26 mouse cellular contexts compared by ENCODE assay signal in the genomic region with DNA sequence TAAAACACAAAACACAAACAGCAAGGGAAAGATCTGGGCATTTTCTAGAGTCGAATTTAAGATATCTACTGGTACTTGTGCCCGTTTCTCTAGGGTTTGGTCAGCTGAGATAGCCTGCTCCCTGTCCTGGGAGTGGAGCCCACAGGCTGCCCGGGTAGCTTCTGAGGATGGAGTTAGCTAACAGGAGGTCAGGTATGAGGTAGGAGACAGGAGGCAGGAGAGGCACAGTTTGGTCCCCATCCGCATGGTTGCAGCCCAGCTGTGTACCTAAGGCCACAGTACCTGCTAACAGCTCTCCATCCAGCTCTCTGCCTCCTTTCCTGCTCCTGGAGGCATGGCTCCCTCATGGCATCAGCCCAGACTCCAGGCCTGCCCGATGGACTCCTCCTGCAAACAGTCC. TPM values are rescaled to one million over a fixed set of nuclear protein-coding genes. Genes with fewer than 3 reads are reported as not detected.
DNase-seq lines count a peak whose midpoint lies in the region; ATAC-seq and TF ChIP-seq lines count a peak whose summit lies in the region.
"Had no signal": no experiment of that assay in that cellular context is flagged by ENCODE, and none has a peak within 500 bp of the region (broad histone marks: within the 10 kb centered on the region; RNA-seq: fewer than 3 reads in every experiment).

No protein-coding gene starts in this region.

- no peaks in the 10 kb centered on the region for H3K4me1 ChIP-seq in heart, embryonic 10.5 days
- H3K4me1 ChIP-seq in liver, embryonic 11.5 days (replicated peaks; ENCODE audit: control insufficient read depth, insufficient read depth, low read length): no peaks in the 10 kb centered on the region
- H3K4me1 ChIP-seq in liver, postnatal 0 days (ENCODE audit: insufficient read depth): no peaks in the 10 kb centered on the region
- no peaks in the 10 kb centered on the region for H3K4me1 ChIP-seq in G1E (ENCODE audit: insufficient read depth, low read depth, low read length)
- H3K4me1 ChIP-seq in limb, embryonic 10.5 days: peaks cover 6% of the 10 kb centered on the region
- H3K4me1 ChIP-seq: forebrain, embryonic 13.5 days; heart, embryonic 13.5 days; hindbrain, embryonic 12.5 days; hindbrain, embryonic 15.5 days; intestine, embryonic 15.5 days had no signal

- H3K36me3 ChIP-seq in heart, embryonic 10.5 days: no peaks in the 10 kb centered on the region
- no peaks in the 10 kb centered on the region for H3K36me3 ChIP-seq in liver, embryonic 11.5 days (ENCODE audit: control insufficient read depth, insufficient read depth, low read length)
- no peaks in the 10 kb centered on the region for H3K36me3 ChIP-seq in liver, postnatal 0 days (replicated peaks; ENCODE audit: insufficient read depth, low read length)
- H3K36me3 ChIP-seq in G1E (replicated peaks): no peaks in the 10 kb centered on the region
- no peaks in the 10 kb centered on the region for H3K36me3 ChIP-seq in limb, embryonic 10.5 days
- H3K36me3 ChIP-seq: heart, embryonic 13.5 days; hindbrain, embryonic 12.5 days; hindbrain, embryonic 15.5 days; intestine, embryonic 15.5 days had no signal

- no peak overlapping the region for H3K4me2 ChIP-seq in liver, embryonic 11.5 days
- H3K4me2 ChIP-seq in liver, postnatal 0 days (ENCODE audit: low read depth, low read length): no peak overlapping the region
- H3K4me2 ChIP-seq: forebrain, embryonic 13.5 days; heart, embryonic 13.5 days; hindbrain, embryonic 12.5 days; hindbrain, embryonic 15.5 days; intestine, embryonic 15.5 days had no signal

- no peak for TF ChIP-seq EP300 in liver, postnatal 0 days (IDR thresholded peaks at IDR 0.05; ENCODE audit: low read depth)

- H3K27me3 ChIP-seq in heart, embryonic 10.5 days (ENCODE audit: insufficient read depth, poor library complexity, severe bottlenecking): peaks cover 66% of the 10 kb centered on the region
- no peaks in the 10 kb centered on the region for H3K27me3 ChIP-seq in liver, embryonic 11.5 days (replicated peaks; ENCODE audit: control insufficient read depth, insufficient read depth, low read length)
- H3K27me3 ChIP-seq in liver, postnatal 0 days (ENCODE audit: insufficient read depth, low read length): no peaks in the 10 kb centered on the region
- H3K27me3 ChIP-seq in G1E (ENCODE audit: insufficient read depth, low read length): no peaks in the 10 kb centered on the region
- peaks cover 100% of the 10 kb centered on the region for H3K27me3 ChIP-seq in limb, embryonic 10.5 days (ENCODE audit: low read depth, poor library complexity, severe bottlenecking)
- H3K27me3 ChIP-seq: hindbrain, embryonic 15.5 days; intestine, embryonic 15.5 days; Patski had no signal

- peak; percentile 64 for DNase-seq in heart, embryonic 10.5 days (ENCODE audit: low spot score)
- DNase-seq in heart, postnatal 14 days: no peak
- DNase-seq in liver, embryonic 11.5 days (ENCODE audit: low spot score): peak; percentile 26
- no peak for DNase-seq in liver, postnatal 0 days
- no peak for DNase-seq in G1E (ENCODE audit: low spot score)
- peak; percentile 21 for DNase-seq in limb, embryonic 10.5 days (ENCODE audit: low spot score)
- DNase-seq: adrenal gland, postnatal 10 days; adrenal gland, postnatal 36 days; cerebellum, adult 18-20 months; cerebellum, adult 9-10 months; cerebellum, postnatal 14 days; gastrocnemius, postnatal 10 days; gastrocnemius, postnatal 36 days had no signal

- 69% methylated on average over 5 of the region's 5 CpGs for WGBS in heart, embryonic 10.5 days
- WGBS in liver, embryonic 11.5 days: 77% methylated on average over 5 of the region's 5 CpGs
- WGBS in liver, postnatal 0 days (ENCODE audit: insufficient replicate concordance): 69% methylated on average over 5 of the region's 5 CpGs
- 90% methylated on average over 5 of the region's 5 CpGs for whole genome bisulfite sequencing in limb, embryonic 10.5 days

- H3K9ac ChIP-seq in liver, embryonic 11.5 days (ENCODE audit: low read depth, low read length): no peak overlapping the region
- no peak overlapping the region for H3K9ac ChIP-seq in liver, postnatal 0 days (replicated peaks)
- H3K9ac ChIP-seq: forebrain, embryonic 13.5 days; heart, embryonic 13.5 days; hindbrain, embryonic 12.5 days; hindbrain, embryonic 15.5 days; intestine, embryonic 15.5 days had no signal

- TF ChIP-seq CTCF in liver, postnatal 0 days (IDR thresholded peaks at IDR 0.05; ENCODE audit: low read depth): no peak
- no peak for TF ChIP-seq CTCF in G1E (IDR thresholded peaks at IDR 0.05; ENCODE audit: low read depth, low read length)

- ATAC-seq in liver, embryonic 11.5 days (replicated peaks; ENCODE audit: low FRiP score): no peak
- ATAC-seq in liver, postnatal 0 days: no peak
- no peak for ATAC-seq in G1E (ENCODE audit: extremely low read depth, insufficient number of reproducible peaks, low FRiP score, poor library complexity, severe bottlenecking)
- ATAC-seq: CD4-positive, CD25-positive, alpha-beta regulatory T cell, adult 4 months; forebrain, embryonic 13.5 days; forebrain, embryonic 16.5 days; intestine, embryonic 15.5 days; Patski had no signal

- intact Hi-C loops in heart, postnatal 14 days (cut with DNase I): no loop called here

- no peaks in the 10 kb centered on the region for H3K9me3 ChIP-seq in heart, embryonic 10.5 days
- no peaks in the 10 kb centered on the region for H3K9me3 ChIP-seq in liver, embryonic 11.5 days (ENCODE audit: control insufficient read depth, low read length)
- no peaks in the 10 kb centered on the region for H3K9me3 ChIP-seq in liver, postnatal 0 days (ENCODE audit: low read length)
- peaks cover 93% of the 10 kb centered on the region for H3K9me3 ChIP-seq in G1E (replicated peaks)
- no peaks in the 10 kb centered on the region for H3K9me3 ChIP-seq in limb, embryonic 10.5 days (replicated peaks)
- H3K9me3 ChIP-seq: forebrain, embryonic 13.5 days; heart, embryonic 13.5 days; hindbrain, embryonic 12.5 days; hindbrain, embryonic 15.5 days; intestine, embryonic 15.5 days had no signal

- no peak overlapping the region for H3K27ac ChIP-seq in heart, embryonic 10.5 days
- H3K27ac ChIP-seq in liver, embryonic 11.5 days (ENCODE audit: low read depth, low read length): no peak overlapping the region
- no peak overlapping the region for H3K27ac ChIP-seq in liver, postnatal 0 days (ENCODE audit: low read depth)
- H3K27ac ChIP-seq in limb, embryonic 10.5 days: no peak overlapping the region
- H3K27ac ChIP-seq: forebrain, embryonic 13.5 days; heart, embryonic 13.5 days; hindbrain, embryonic 12.5 days; hindbrain, embryonic 15.5 days; intestine, embryonic 15.5 days had no signal

- H3K4me3 ChIP-seq in heart, embryonic 10.5 days: no peak overlapping the region
- H3K4me3 ChIP-seq in liver, embryonic 11.5 days (ENCODE audit: low read depth, low read length): no peak overlapping the region
- no peak overlapping the region for H3K4me3 ChIP-seq in liver, postnatal 0 days (ENCODE audit: low read depth, low read length)
- peak overlapping the region; percentile 14; the same call in 1 of the 2 replicates for H3K4me3 ChIP-seq in G1E (ENCODE audit: low read depth, low read length)
- H3K4me3 ChIP-seq in limb, embryonic 10.5 days: no peak overlapping the region
- H3K4me3 ChIP-seq: forebrain, embryonic 13.5 days; heart, embryonic 13.5 days; hindbrain, embryonic 12.5 days; hindbrain, embryonic 15.5 days; intestine, embryonic 15.5 days had no signal

RNA-seq across cellular contexts. Expression of a gene that starts 13.9 kb away (rescaled TPM):
- 0.25 and 0.47 TPM in 2 replicates for polyA plus RNA-seq in heart, embryonic 10.5 days (2016; fragmentation: Nextera tagmentation; extraction: Ambion mirVana)
- not detected for total RNA-seq in heart, postnatal 14 days (2021)
- not detected in 2 replicates for polyA plus RNA-seq in liver, embryonic 11.5 days (2014; fragmentation: Nextera tagmentation; extraction: Ambion mirVana)
- 0.07 and 0.09 TPM in 2 replicates for polyA plus RNA-seq in liver, postnatal 0 days (2015; fragmentation: Nextera tagmentation; extraction: Ambion mirVana)
- not detected in 2 replicates for total RNA-seq in G1E (2014; fragmentation: Nextera tagmentation)
- 0.11 TPM in 1 of 2 replicates, not detected in the other for total RNA-seq in G1E (2017)
- polyA plus RNA-seq in G1E (2012): not detected in 2 replicates
- polyA plus RNA-seq in limb, embryonic 10.5 days (2016; fragmentation: Nextera tagmentation; extraction: Ambion mirVana): 0.58 and 0.74 TPM in 2 replicates
- total RNA-seq: granulocyte monocyte progenitor cell, adult 5-6 weeks; heart, adult 8-10 months; heart, postnatal 25 days; hematopoietic stem cell, adult 5-6 weeks had no signal
- polyA plus RNA-seq: C2C12; CD4-positive, CD25-positive, alpha-beta regulatory T cell, adult 4 months had no signal

Comparison
In these comparisons a context has a peak if more than half of its experiments do, and no peak if none do; other contexts are left out.
1. DNase-seq: peak in heart, embryonic 10.5 days (single experiment), liver, embryonic 11.5 days (single experiment) and limb, embryonic 10.5 days (single experiment); none in heart, postnatal 14 days (0 of 2), liver, postnatal 0 days (single experiment) and G1E (single experiment).